ENCODE assay signal across 18 mouse cellular contexts in genomic region chr3:113162300-113162699, GRCm38 (mm10).
DNase-seq lines count a peak whose midpoint lies in the region; ATAC-seq and TF ChIP-seq lines count a peak whose summit lies in the region.
"Had no signal": no experiment of that assay in that cellular context is flagged by ENCODE, and none has a peak within 500 bp of the region (broad histone marks: within the 10 kb centered on the region; RNA-seq: fewer than 3 reads in every experiment).

No protein-coding gene starts in this region.

- TF ChIP-seq EP300 in stomach, postnatal 0 days (optimal IDR thresholded peaks at IDR 0.05), result no peak

- 53% methylated on average over 4 of the region's 4 CpGs for WGBS in stomach, embryonic 14.5 days
- 45% methylated on average over 4 of the region's 4 CpGs for WGBS in stomach, postnatal 0 days
- 60% methylated on average over 4 of the region's 4 CpGs for WGBS in stomach, embryonic 15.5 days
- 86% methylated on average over 4 of the region's 4 CpGs for WGBS in forebrain, embryonic 14.5 days

- H3K36me3 ChIP-seq in stomach, embryonic 14.5 days (ENCODE audit: control insufficient read depth, insufficient read depth, low read length), result no peaks in the 10 kb centered on the region
- no peaks in the 10 kb centered on the region for H3K36me3 ChIP-seq in stomach, postnatal 0 days (ENCODE audit: control insufficient read depth, insufficient read depth, low read length)
- no peaks in the 10 kb centered on the region for H3K36me3 ChIP-seq in stomach, embryonic 15.5 days
- H3K36me3 ChIP-seq in forebrain, embryonic 14.5 days (ENCODE audit: control insufficient read depth, insufficient read depth, low read length), result no peaks in the 10 kb centered on the region
- H3K36me3 ChIP-seq: embryonic facial prominence, embryonic 10.5 days; embryonic facial prominence, embryonic 12.5 days had no signal

- no peak overlapping the region for H3K4me3 ChIP-seq in stomach, embryonic 14.5 days (ENCODE audit: low read depth, low read length)
- H3K4me3 ChIP-seq in stomach, postnatal 0 days (ENCODE audit: low read depth, low read length), result no peak overlapping the region
- H3K4me3 ChIP-seq in stomach, embryonic 15.5 days (replicated peaks), result no peak overlapping the region
- H3K4me3 ChIP-seq in forebrain, embryonic 14.5 days (ENCODE audit: low read depth, low read length), result no peak overlapping the region
- H3K4me3 ChIP-seq: embryonic facial prominence, embryonic 10.5 days; embryonic facial prominence, embryonic 12.5 days; forebrain, embryonic 13.5 days had no signal

- no peak overlapping the region for H3K9ac ChIP-seq in stomach, embryonic 14.5 days (replicated peaks; ENCODE audit: low read depth, low read length)
- H3K9ac ChIP-seq in stomach, postnatal 0 days (ENCODE audit: low read length), result no peak overlapping the region
- H3K9ac ChIP-seq in stomach, embryonic 15.5 days, result no peak overlapping the region
- no peak overlapping the region for H3K9ac ChIP-seq in forebrain, embryonic 14.5 days (ENCODE audit: low read length)
- H3K9ac ChIP-seq: embryonic facial prominence, embryonic 12.5 days; forebrain, embryonic 13.5 days had no signal

- no peaks in the 10 kb centered on the region for H3K27me3 ChIP-seq in stomach, embryonic 14.5 days (ENCODE audit: control insufficient read depth, insufficient read depth, low read length)
- H3K27me3 ChIP-seq in stomach, postnatal 0 days (ENCODE audit: control insufficient read depth, insufficient read depth, low read length), result no peaks in the 10 kb centered on the region
- no peaks in the 10 kb centered on the region for H3K27me3 ChIP-seq in stomach, embryonic 15.5 days (replicated peaks)
- H3K27me3 ChIP-seq in forebrain, embryonic 14.5 days (replicated peaks; ENCODE audit: control insufficient read depth, insufficient read depth, low read length), result no peaks in the 10 kb centered on the region
- H3K27me3 ChIP-seq: embryonic facial prominence, embryonic 12.5 days; forebrain, embryonic 13.5 days had no signal

- H3K27ac ChIP-seq in stomach, embryonic 14.5 days (ENCODE audit: low read length), result no peak overlapping the region
- H3K27ac ChIP-seq in stomach, postnatal 0 days (replicated peaks), result no peak overlapping the region
- H3K27ac ChIP-seq in stomach, embryonic 15.5 days, result 0 out of 2 replicates have a peak overlapping the region, but pooled peaks have one; percentile 11
- H3K27ac ChIP-seq in forebrain, embryonic 14.5 days (ENCODE audit: low read depth, low read length), result no peak overlapping the region
- H3K27ac ChIP-seq: embryonic facial prominence, embryonic 10.5 days; embryonic facial prominence, embryonic 12.5 days; forebrain, embryonic 13.5 days had no signal

- no peak overlapping the region for H3K4me2 ChIP-seq in stomach, embryonic 14.5 days (replicated peaks; ENCODE audit: low read depth, low read length)
- H3K4me2 ChIP-seq in stomach, postnatal 0 days (replicated peaks; ENCODE audit: low read depth), result no peak overlapping the region
- no peak overlapping the region for H3K4me2 ChIP-seq in stomach, embryonic 15.5 days
- no peak overlapping the region for H3K4me2 ChIP-seq in forebrain, embryonic 14.5 days (ENCODE audit: low read length)
- H3K4me2 ChIP-seq: embryonic facial prominence, embryonic 12.5 days; forebrain, embryonic 13.5 days had no signal

- no peaks in the 10 kb centered on the region for H3K9me3 ChIP-seq in stomach, embryonic 14.5 days (ENCODE audit: control insufficient read depth, low read depth, low read length)
- H3K9me3 ChIP-seq in stomach, postnatal 0 days (ENCODE audit: control insufficient read depth, low read length), result no peaks in the 10 kb centered on the region
- H3K9me3 ChIP-seq in stomach, embryonic 15.5 days, result no peaks in the 10 kb centered on the region
- no peaks in the 10 kb centered on the region for H3K9me3 ChIP-seq in forebrain, embryonic 14.5 days (replicated peaks; ENCODE audit: control insufficient read depth, low read length)
- H3K9me3 ChIP-seq: embryonic facial prominence, embryonic 10.5 days; embryonic facial prominence, embryonic 12.5 days; forebrain, embryonic 13.5 days had no signal

- no peak for TF ChIP-seq CTCF in stomach, postnatal 0 days (IDR thresholded peaks at IDR 0.05; ENCODE audit: low read depth)

- no peaks in the 10 kb centered on the region for H3K4me1 ChIP-seq in stomach, embryonic 14.5 days (ENCODE audit: control insufficient read depth, insufficient read depth, low read length)
- H3K4me1 ChIP-seq in stomach, postnatal 0 days (replicated peaks; ENCODE audit: control insufficient read depth, insufficient read depth), result no peaks in the 10 kb centered on the region
- no peaks in the 10 kb centered on the region for H3K4me1 ChIP-seq in stomach, embryonic 15.5 days
- H3K4me1 ChIP-seq in forebrain, embryonic 14.5 days (ENCODE audit: control insufficient read depth, insufficient read depth, low read length), result no peaks in the 10 kb centered on the region
- H3K4me1 ChIP-seq: embryonic facial prominence, embryonic 10.5 days; embryonic facial prominence, embryonic 12.5 days; forebrain, embryonic 13.5 days had no signal

- no peak for DNase-seq in stomach, postnatal 0 days (ENCODE audit: low spot score)
- no peak for DNase-seq in forebrain, embryonic 14.5 days (ENCODE audit: low spot score)
- no peak for DNase-seq in embryo, embryonic 10.5 days (ENCODE audit: low spot score)
- DNase-seq: adrenal gland, adult 2 months; adrenal gland, postnatal 10 days; adrenal gland, postnatal 25 days; cerebellum, adult 11 months; cerebellum, adult 18-20 months; cerebellum, adult 8-10 months; cerebellum, adult 9-11 months; cerebellum, postnatal 14 days; cerebellum, postnatal 36 days had no signal

- peak; percentile 76; the same call in 1 of the 2 replicates for ATAC-seq in stomach, embryonic 14.5 days (ENCODE audit: insufficient number of reproducible peaks, insufficient read depth, low FRiP score, low read depth)
- ATAC-seq in stomach, postnatal 0 days (ENCODE audit: low FRiP score, low TSS enrichment), result no peak
- peak; percentile 88 for ATAC-seq in stomach, embryonic 15.5 days (ENCODE audit: insufficient read depth, low FRiP score, low read depth)
- ATAC-seq in forebrain, embryonic 14.5 days, result no peak
- ATAC-seq: forebrain, embryonic 13.5 days; forebrain, embryonic 16.5 days had no signal

Comparison
In these comparisons a context has a peak if more than half of its experiments do, and no peak if none do; other contexts are left out.
1. ATAC-seq: peak in stomach, embryonic 14.5 days (single experiment) and stomach, embryonic 15.5 days (single experiment); none in stomach, postnatal 0 days (single experiment) and forebrain, embryonic 14.5 days (single experiment).